Mouse (Mus musculus) forebrain, embryonic 13.5 days (tissue): Measurements from ENCODE around the gene Cyb561. TPM values are rescaled to one million over a fixed set of nuclear protein-coding genes. Genes with fewer than 3 reads are reported as not detected.

Source experiments
- ATAC-seq: fragments of 200-750 bp; cut with Nextera tagmentation; 2 replicates; pipeline ENCODE4 v1.8.0; 2017
- H3K27ac ChIP-seq: fragments of 300-500 bp; sonication (generic); 2 replicates; pipeline ENCODE4 v1.5.1; 2015; ENCODE audit warnings: inconsistent platforms, mild to moderate bottlenecking, moderate library complexity
- H3K27me3 ChIP-seq: fragments of 300-500 bp; sonication (generic); 2 replicates; pipeline ENCODE4 v1.6.1; 2015; ENCODE audit warnings: mild to moderate bottlenecking, inconsistent platforms
- H3K36me3 ChIP-seq: fragments of 300-500 bp; sonication (generic); 2 replicates; pipeline ENCODE4 v1.6.1; 2015; ENCODE audit warnings: mild to moderate bottlenecking, inconsistent platforms; ENCODE audit not compliant: poor library complexity, severe bottlenecking
- H3K4me1 ChIP-seq: fragments of 300-500 bp; sonication (generic); 2 replicates; pipeline ENCODE4 v1.6.1; 2015; ENCODE audit warnings: inconsistent platforms
- H3K4me2 ChIP-seq: fragments of 300-500 bp; sonication (generic); 2 replicates; pipeline ENCODE4 v1.6.1; 2015; ENCODE audit warnings: inconsistent platforms, mild to moderate bottlenecking, moderate library complexity
- H3K4me3 ChIP-seq: fragments of 300-500 bp; sonication (generic); 2 replicates; pipeline ENCODE4 v1.5.1; 2015; ENCODE audit warnings: mild to moderate bottlenecking, inconsistent platforms
- H3K9ac ChIP-seq: fragments of 300-500 bp; sonication (generic); 2 replicates; pipeline ENCODE4 v1.6.1; 2015; ENCODE audit warnings: mild to moderate bottlenecking, inconsistent platforms
- H3K9me3 ChIP-seq: fragments of 300-500 bp; sonication (generic); replicated peaks from 2 replicates; pipeline ENCODE4 v1.6.1; 2016; ENCODE audit warnings: inconsistent platforms
- WGBS: fragments of 180-500 bp; shearing (Covaris S2); methylation state at CpG from one replicate; pipeline ENCODE4 v1.1.7; 2015; 5-methylcytosine and 5-hydroxymethylcytosine counted together
- polyA plus RNA-seq: library from polyadenylated mRNA; unstranded; fragments of >200 nt; fragmentation: Nextera tagmentation; extraction: Ambion mirVana; gene quantifications from 2 replicates; pipeline ENCODE4 v1.2.1, GENCODE M21; 2015

Gene Cyb561
- 17.2 and 21.4 TPM in 2 replicates for polyA plus RNA-seq

DNA sequence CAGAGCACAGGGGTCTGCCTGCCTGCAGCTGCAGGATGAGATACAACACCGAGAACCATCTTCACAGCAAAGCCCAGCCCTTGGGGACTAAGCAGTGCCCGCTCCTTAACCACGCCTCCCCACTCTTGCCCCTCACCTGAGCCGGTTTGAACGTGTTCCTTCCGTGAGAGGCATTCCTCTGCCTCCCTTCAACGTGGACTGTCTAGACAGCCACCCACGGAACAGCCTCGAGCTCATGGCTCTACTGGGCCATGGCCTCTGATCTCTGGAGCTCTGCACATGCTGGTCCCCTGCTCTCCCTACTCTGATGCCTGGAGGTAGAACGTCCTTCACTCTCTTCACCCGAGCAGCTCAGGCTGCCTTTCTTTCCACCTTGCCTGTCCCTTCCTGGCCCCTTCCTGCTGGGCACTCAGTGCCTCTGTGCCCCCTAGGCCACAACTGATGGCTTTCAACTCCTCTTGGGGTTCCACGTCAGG lies at the start of gene Cyb561:
TSS of gene Cyb561 (minus strand) at position 426 of the 476 bp plus-strand sequence.
- H3K27ac ChIP-seq, result no peak within 1 kb of the TSS
- no peaks in the 10 kb centered on the region for H3K27me3 ChIP-seq
- ATAC-seq, result no peak
- H3K4me1 ChIP-seq, result no peaks in the 10 kb centered on the region
- H3K9me3 ChIP-seq, result no peaks in the 10 kb centered on the region
- WGBS, result 79% methylated on average over 12 of the region's 12 CpGs
- no peaks in the 10 kb centered on the region for H3K36me3 ChIP-seq
- H3K4me2 ChIP-seq, result no peak within 1 kb of the TSS
- H3K9ac ChIP-seq, result no peak within 1 kb of the TSS
- H3K4me3 ChIP-seq, result no peak within 1 kb of the TSS

DNA sequence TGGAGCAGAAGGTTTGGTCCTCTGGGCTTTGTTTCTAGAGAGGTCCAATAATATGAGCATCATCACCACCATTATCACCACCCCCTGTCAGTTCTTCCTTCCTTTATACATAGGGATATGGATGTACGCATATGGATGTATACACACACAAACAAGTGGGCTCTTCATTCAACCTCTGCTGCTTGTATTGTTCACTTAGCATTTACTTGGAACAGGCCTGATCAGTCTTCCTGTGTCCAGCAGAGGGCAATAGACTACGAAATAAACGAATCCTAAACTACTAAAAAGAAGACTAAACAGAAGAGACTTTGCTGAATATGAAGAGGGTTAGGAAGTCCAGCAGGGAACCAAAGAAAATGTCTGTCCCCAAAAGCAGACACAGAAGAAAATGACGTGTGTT lies 48.6 kb upstream of the Cyb561 start:
- no peak for ATAC-seq
- Histone ChIP-seq H3K36me3 (no peaks in the 10 kb centered on the region), H3K4me2 (no peak overlapping the region), H3K27me3 (no peaks in the 10 kb centered on the region), H3K9me3 (no peaks in the 10 kb centered on the region), H3K27ac (no peak overlapping the region), H3K4me3 (no peak overlapping the region), H3K4me1 (0 out of 2 replicates have a peak, but pooled peaks cover 4% of the 10 kb centered on the region), H3K9ac (no peak overlapping the region)
- WGBS, result 51% methylated on average over 4 of the region's 4 CpGs

DNA sequence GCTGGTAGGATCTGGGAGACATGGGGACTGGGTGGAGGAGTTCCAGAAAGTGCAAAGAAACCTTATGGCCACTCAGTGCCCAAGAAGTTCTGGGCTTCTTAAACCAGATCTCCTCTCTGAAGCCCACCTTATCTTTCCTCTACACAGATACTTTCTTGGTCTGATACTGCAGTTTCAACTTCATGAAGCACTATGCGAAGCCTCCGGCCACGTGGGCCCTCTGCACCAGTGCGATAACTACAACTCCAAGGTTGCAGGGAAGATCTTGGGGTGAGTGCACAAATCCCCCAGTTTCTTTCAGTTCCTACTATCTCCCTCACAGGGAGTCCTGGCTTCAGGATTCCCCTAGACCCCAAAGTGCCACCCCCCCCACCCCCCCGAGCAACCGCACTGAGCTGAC lies 46.9 kb upstream of the Cyb561 start:
- WGBS, result 97% methylated on average over 6 of the region's 6 CpGs
- no peaks in the 10 kb centered on the region for H3K9me3 ChIP-seq
- ATAC-seq, result no peak
- no peak overlapping the region for H3K4me2 ChIP-seq
- H3K27me3 ChIP-seq, result no peaks in the 10 kb centered on the region
- no peak overlapping the region for H3K4me3 ChIP-seq
- H3K36me3 ChIP-seq, result no peaks in the 10 kb centered on the region
- H3K27ac ChIP-seq, result no peak overlapping the region
- no peaks in the 10 kb centered on the region for H3K4me1 ChIP-seq
- no peak overlapping the region for H3K9ac ChIP-seq

DNA sequence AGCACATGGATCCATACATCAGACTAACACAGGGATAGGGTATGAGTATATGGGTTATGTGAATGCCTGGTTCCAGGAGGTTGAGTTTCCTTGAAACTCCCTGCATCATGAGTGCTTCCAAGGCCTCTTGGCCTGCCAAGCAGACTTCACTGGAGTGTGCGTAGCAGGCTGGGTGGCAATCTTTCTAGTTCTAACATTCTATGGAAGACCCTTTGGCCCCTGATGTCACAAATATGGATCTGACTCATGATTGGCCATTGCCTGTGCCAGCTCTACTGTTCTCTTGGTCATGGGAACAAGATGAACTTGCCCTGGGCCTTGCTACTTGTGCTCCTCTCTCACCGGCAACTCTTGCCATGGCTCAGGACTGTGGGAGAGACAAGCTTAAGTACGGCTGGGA lies 41.2 kb upstream of the Cyb561 start, which contains the start of gene Ace3:
TSS of gene Ace3 (plus strand) at position 301 of the 400 bp plus-strand sequence.
- WGBS, result 100% methylated on average over 3 of the region's 3 CpGs
- no peaks in the 10 kb centered on the region for H3K27me3 ChIP-seq
- no peak for ATAC-seq
- H3K36me3 ChIP-seq, result no peaks in the 10 kb centered on the region
- H3K9ac ChIP-seq, result no peak within 1 kb of the TSS
- no peaks in the 10 kb centered on the region for H3K4me1 ChIP-seq
- H3K4me3 ChIP-seq, result no peak within 1 kb of the TSS
- no peaks in the 10 kb centered on the region for H3K9me3 ChIP-seq
- H3K27ac ChIP-seq, result no peak within 1 kb of the TSS
- H3K4me2 ChIP-seq, result no peak within 1 kb of the TSS

DNA sequence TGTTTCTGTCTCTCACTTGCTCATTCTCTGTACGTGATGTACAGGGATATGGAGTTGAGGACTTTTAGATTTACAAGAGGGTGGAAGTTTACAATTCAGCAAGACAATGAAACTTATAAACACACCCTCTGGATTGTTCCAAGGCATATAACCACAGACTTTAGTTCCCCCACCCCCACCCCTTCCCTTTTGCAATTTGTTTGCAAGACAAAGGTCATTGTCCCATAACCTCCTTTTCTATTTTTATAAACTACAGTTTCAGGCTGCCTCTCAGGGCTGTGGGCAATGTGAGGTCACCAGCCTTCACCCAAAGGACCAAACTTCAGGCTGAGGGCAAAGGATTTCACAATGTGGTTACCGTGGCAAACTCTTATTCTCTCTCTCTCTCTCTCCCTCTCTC lies 37.1 kb upstream of the Cyb561 start:
- H3K4me1 ChIP-seq, result no peaks in the 10 kb centered on the region

DNA sequence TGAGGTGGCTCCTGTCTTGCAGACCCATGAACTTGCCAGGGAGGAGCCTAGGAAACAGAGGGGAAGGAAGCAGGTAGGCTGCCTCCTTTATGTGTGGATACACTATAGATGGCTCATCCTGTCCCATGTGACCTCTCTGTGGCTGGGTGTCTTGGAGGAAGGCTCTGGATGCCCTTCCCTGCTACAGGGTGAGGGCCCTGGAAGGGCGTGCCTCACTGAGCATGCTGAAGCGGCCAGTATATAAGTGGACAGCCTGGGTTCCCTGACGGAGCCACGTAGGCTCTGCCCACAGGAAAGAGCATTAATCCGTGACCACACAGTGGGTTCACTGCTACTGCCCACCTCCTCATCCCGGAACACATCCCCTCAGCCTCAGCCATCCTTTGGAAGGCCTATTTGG lies 36.3 kb upstream of the Cyb561 start:
- no peak overlapping the region for H3K4me3 ChIP-seq
- no peak overlapping the region for H3K4me2 ChIP-seq
- no peaks in the 10 kb centered on the region for H3K27me3 ChIP-seq
- no peak overlapping the region for H3K9ac ChIP-seq
- H3K36me3 ChIP-seq, result no peaks in the 10 kb centered on the region
- no peak for ATAC-seq
- H3K27ac ChIP-seq, result no peak overlapping the region
- no peaks in the 10 kb centered on the region for H3K4me1 ChIP-seq
- WGBS, result 80% methylated on average over 6 of the region's 6 CpGs
- H3K9me3 ChIP-seq, result no peaks in the 10 kb centered on the region

More for the DNA sequence above, 37.1 kb upstream of the Cyb561 start:
- Histone ChIP-seq H3K9ac (no peak overlapping the region), H3K36me3 (no peaks in the 10 kb centered on the region), H3K27me3 (no peaks in the 10 kb centered on the region), H3K27ac (no peak overlapping the region), H3K9me3 (no peaks in the 10 kb centered on the region), H3K4me2 (no peak overlapping the region), H3K4me3 (no peak overlapping the region)
- no peak for ATAC-seq
- WGBS, result 65% methylated on average over 2 of the region's 2 CpGs

DNA sequence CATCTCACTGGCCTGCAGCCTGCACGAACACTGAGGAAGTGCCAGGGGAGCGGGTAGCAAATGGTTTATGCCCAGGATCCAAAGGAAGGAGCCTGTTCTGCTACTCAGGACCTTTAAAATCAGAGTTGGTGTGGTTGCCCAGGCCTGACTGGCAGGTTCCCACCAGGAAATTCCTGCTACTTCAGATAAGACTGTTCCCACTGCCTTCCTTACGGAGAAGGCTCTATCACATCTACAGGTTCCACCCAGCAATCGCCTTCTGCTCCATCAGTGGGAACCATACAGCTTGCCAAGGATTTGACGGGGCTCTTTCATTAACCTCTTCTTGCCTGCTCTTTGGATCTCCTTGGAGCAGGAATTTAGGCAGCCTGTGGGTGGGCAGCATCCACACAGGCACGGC lies 34.3 kb upstream of the Cyb561 start:
- no peaks in the 10 kb centered on the region for H3K36me3 ChIP-seq
- 81% methylated on average over 6 of the region's 6 CpGs for WGBS
- H3K4me1 ChIP-seq, result no peaks in the 10 kb centered on the region
- no peak for ATAC-seq
- no peaks in the 10 kb centered on the region for H3K27me3 ChIP-seq
- H3K9me3 ChIP-seq, result no peaks in the 10 kb centered on the region
- H3K4me2 ChIP-seq, result no peak overlapping the region
- H3K4me3 ChIP-seq, result no peak overlapping the region
- no peak overlapping the region for H3K9ac ChIP-seq
- H3K27ac ChIP-seq, result no peak overlapping the region

DNA sequence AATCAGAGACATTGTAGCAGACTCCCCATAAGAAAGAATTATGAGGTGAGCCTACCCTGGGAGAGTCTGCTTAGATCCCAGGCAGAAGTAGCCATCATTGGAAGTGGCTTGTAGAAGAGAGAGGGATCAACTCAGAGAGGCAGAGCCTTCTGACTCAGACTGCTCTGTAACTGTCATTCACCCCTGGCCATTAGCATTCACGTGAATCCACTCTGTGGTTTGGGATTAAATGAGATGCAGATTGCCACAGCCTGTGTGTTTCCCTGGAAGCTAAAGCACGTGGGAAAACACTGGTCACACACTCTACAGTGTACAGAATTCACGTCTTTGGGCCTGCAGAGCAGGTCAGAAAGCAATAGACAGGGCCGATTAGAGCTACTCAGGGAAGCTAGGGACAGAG lies 31.3 kb upstream of the Cyb561 start:
- Histone ChIP-seq H3K9me3 (no peaks in the 10 kb centered on the region), H3K27ac (no peak overlapping the region), H3K36me3 (no peaks in the 10 kb centered on the region), H3K4me3 (no peak overlapping the region), H3K4me2 (no peak overlapping the region), H3K4me1 (no peaks in the 10 kb centered on the region), H3K27me3 (no peaks in the 10 kb centered on the region), H3K9ac (no peak overlapping the region)
- 70% methylated on average over 4 of the region's 4 CpGs for WGBS
- ATAC-seq, result no peak

DNA sequence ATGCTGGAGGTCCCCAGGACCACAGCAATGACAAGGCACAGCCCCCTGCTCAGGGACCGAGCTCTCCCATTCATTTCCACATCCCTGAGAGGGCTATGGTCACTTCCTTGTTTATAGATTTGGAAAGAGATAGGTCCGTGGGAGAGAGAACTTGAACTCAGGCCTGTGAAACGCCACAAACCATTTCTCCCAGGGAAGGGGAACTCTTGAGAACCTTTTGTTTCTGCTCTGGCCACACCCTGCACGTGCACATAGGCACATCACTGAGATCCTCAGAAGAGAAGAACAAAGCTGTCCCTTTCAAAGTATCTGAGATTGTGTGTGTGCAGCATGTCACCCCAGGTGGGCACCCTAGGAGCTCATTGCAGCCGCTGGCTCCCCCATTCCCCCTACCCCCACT lies 25.5 kb upstream of the Cyb561 start:
- no peak for ATAC-seq
- H3K9me3 ChIP-seq, result no peaks in the 10 kb centered on the region
- H3K4me1 ChIP-seq, result no peaks in the 10 kb centered on the region
- H3K36me3 ChIP-seq, result no peaks in the 10 kb centered on the region
- H3K9ac ChIP-seq, result no peak overlapping the region
- WGBS, result 76% methylated on average over 5 of the region's 5 CpGs
- H3K27me3 ChIP-seq, result no peaks in the 10 kb centered on the region
- H3K27ac ChIP-seq, result no peak overlapping the region
- H3K4me2 ChIP-seq, result no peak overlapping the region
- H3K4me3 ChIP-seq, result no peak overlapping the region

DNA sequence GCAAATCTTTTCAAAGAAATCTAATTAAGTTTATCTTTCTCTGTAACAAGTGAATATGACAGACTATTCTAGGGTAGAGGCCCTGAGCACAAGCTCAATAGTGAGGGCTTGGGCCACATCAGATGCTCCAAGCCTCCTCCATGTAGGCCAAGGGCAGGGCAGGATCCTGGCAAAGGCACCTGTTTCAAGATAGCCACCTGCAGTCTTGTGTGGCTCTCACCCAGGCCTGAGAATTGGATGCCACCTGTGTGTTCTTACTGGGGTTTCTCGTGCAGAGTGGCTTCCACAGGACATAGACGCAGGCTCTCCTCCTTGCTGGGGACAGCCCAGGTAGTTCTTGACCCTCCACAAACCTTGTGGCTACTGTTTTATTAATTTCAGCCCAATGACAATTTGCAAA lies 25.1 kb upstream of the Cyb561 start:
- H3K4me1 ChIP-seq, result no peaks in the 10 kb centered on the region
- H3K4me3 ChIP-seq, result no peak overlapping the region
- H3K9ac ChIP-seq, result no peak overlapping the region
- no peaks in the 10 kb centered on the region for H3K36me3 ChIP-seq
- no peak overlapping the region for H3K27ac ChIP-seq
- ATAC-seq, result no peak
- H3K4me2 ChIP-seq, result no peak overlapping the region
- WGBS, result 86% methylated on average over 2 of the region's 2 CpGs
- H3K9me3 ChIP-seq, result no peaks in the 10 kb centered on the region
- H3K27me3 ChIP-seq, result no peaks in the 10 kb centered on the region

DNA sequence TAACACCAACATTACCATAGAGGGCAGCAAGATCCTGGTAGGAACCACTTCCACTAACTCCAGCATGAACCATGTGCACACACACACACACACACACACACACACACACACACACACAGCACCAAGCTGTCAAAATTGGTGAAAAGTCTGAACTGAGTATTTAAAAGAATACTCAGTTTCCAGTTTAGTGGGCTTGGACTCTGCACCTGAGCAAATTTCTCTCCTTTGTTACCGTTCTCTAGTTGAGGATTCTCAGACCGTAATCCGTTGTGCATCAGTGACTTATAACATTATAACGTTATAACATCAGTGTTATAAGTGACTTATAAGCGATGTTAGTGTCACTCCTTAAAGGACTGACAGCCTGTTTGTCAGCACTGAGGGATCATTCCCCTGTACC lies 22.5 kb upstream of the Cyb561 start:
- 84% methylated on average over 5 of the region's 5 CpGs for WGBS
- H3K36me3 ChIP-seq, result no peaks in the 10 kb centered on the region

DNA sequence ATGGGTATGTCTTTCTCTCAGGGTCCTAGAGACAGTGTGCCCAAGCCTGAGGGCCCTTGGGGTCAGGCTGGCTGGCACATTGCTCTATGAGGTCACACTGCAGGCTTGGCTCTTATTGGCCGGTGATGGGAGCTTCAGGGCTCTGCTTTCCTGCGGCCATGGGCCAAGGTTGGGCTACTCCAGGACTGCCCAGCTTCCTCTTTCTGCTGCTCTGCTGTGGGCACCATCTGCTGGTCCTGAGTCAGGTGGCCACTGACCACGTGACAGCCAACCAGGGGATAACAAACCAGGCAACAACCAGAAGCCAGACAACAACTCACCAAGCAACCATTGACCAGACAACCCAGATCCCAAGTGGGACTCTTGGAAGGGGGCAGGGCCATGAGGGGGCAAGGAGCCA lies 21.9 kb upstream of the Cyb561 start:
- WGBS, result 71% methylated on average over 3 of the region's 3 CpGs
- H3K9me3 ChIP-seq, result no peaks in the 10 kb centered on the region
- no peak for ATAC-seq
- H3K4me2 ChIP-seq, result no peak overlapping the region
- H3K27me3 ChIP-seq, result no peaks in the 10 kb centered on the region
- H3K36me3 ChIP-seq, result no peaks in the 10 kb centered on the region
- H3K4me3 ChIP-seq, result no peak overlapping the region
- H3K27ac ChIP-seq, result no peak overlapping the region
- H3K9ac ChIP-seq, result no peak overlapping the region
- H3K4me1 ChIP-seq, result no peaks in the 10 kb centered on the region

More for the DNA sequence above, 22.5 kb upstream of the Cyb561 start:
- Histone ChIP-seq H3K27me3 (no peaks in the 10 kb centered on the region), H3K4me3 (no peak overlapping the region), H3K9ac (no peak overlapping the region), H3K27ac (no peak overlapping the region), H3K9me3 (no peaks in the 10 kb centered on the region), H3K4me1 (no peaks in the 10 kb centered on the region), H3K4me2 (no peak overlapping the region)
- no peak for ATAC-seq

DNA sequence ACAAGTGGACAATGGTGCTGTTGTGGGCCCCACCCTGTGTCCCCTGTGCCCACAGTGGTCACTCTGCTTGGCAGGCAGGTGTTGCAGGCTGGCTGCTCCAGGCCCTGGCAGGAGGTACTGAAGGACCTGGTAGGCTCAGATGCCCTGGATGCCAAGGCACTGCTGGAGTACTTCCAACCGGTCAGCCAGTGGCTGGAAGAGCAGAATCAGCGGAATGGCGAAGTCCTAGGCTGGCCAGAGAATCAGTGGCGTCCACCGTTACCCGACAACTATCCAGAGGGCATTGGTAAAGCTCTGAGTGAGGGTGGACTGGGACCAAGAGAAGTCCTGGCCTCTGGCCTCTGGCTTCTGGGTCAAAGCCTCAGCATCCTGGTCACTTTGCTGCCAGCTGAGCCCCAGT lies 21.5 kb upstream of the Cyb561 start:
- Histone ChIP-seq H3K27ac (no peak overlapping the region), H3K4me1 (no peaks in the 10 kb centered on the region), H3K36me3 (no peaks in the 10 kb centered on the region), H3K4me2 (no peak overlapping the region), H3K27me3 (peaks cover 3% of the 10 kb centered on the region), H3K4me3 (no peak overlapping the region), H3K9ac (no peak overlapping the region), H3K9me3 (no peaks in the 10 kb centered on the region)
- ATAC-seq, result no peak
- WGBS, result 88% methylated on average over 6 of the region's 6 CpGs
